Mouse (Mus musculus) left cerebral cortex, adult 2 months (tissue): ENCODE measurements around the gene Zmiz2. TPM values are rescaled to one million over a fixed set of nuclear protein-coding genes. Genes with fewer than 3 reads are reported as not detected.
"Not testable (repeated sequence)": the region's sequence is repeated elsewhere in the genome, so short reads cannot be mapped to it uniquely, and the experiment has no call there.

Experiments used
- DNase-seq, 2 experiments: peaks; one replicate each; pipeline ENCODE4 v3.0.0; 2021 to 2022; ENCODE audit warnings: low spot score in 2 of 2, mixed read lengths in 1 of 2; ENCODE audit errors: extremely low spot score in 1 of 2
- H3K27ac ChIP-seq: fragments of 200-600 bp; 2 replicates; pipeline ENCODE4 v1.8.1; 2022
- H3K4me3 ChIP-seq: fragments of 200-600 bp; 2 replicates; pipeline ENCODE4 v1.8.1; 2022
- CTCF ChIP-seq: fragments of 200-600 bp; IDR thresholded peaks from 2 replicates; pipeline ENCODE4 v1.8.1; 2022; ENCODE audit warnings: antibody characterized with exemption, mild to moderate bottlenecking, moderate library complexity
- intact Hi-C: fragments of 180-260 bp; cut with DNase I; formaldehyde crosslinking; loops from one replicate; pipeline ENCODE4 v1.15.1; 2025
- total RNA-seq, 2 experiments: library from RNA; stranded (reverse); gene quantifications; 2 replicates each; pipeline ENCODE4 v1.2.3; 2021

Zmiz2 gene
- total RNA-seq, 2 experiments from 2014 or later, result 226 to 228 TPM

DNA sequence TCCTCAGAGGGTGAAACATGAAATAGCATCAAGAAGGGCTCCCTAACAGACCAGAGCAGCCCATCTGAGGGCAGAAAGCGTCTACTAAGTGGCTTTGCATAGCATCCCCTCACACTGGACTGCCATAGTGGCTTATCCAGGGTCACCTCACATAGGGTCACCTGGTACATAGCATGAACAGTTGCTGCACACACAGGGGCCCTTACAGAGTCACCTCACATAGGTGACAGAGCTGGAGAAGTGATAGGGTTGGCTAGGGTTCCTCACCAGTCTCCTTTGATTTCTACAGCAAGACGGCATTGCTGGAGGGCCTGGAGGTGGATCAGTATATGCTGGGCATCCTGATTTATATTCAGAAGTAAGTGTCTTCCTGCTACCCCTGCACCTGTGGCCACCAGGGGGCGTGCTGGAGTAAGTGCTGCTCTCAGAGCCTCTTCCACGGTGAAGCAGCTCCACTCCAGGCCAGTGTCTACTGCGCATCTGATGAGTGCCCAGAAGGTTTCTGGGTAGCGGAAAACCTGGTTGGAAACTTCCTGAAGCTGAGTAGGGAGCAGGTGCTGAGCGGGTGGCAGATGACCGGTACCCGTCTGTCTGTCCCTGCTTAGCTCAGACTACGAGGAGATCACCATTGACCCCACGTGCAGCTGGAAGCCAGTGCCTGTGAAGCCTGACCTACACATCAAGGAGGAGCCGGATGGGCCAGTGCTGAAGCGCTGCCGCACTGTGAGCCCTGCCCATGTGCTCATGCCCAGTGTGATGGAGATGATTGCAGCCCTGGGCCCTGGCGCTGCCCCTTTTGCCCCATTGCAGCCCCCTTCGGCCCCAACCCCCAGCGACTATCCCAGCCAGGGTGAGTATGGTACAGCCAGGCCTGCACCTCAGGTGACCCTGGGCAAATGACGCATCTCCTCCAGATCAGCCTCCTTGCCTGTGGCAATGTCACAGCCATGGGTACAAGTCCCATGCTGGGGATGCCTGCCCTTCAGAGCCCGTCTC is 13.9 kb downstream of the Zmiz2 start:
- intact Hi-C loops, result no loop called here
- DNase-seq, result peak; percentile 59 to 64
- TF ChIP-seq CTCF, result peak; percentile 86
- no peak overlapping the region for H3K27ac ChIP-seq
- no peak overlapping the region for H3K4me3 ChIP-seq

DNA sequence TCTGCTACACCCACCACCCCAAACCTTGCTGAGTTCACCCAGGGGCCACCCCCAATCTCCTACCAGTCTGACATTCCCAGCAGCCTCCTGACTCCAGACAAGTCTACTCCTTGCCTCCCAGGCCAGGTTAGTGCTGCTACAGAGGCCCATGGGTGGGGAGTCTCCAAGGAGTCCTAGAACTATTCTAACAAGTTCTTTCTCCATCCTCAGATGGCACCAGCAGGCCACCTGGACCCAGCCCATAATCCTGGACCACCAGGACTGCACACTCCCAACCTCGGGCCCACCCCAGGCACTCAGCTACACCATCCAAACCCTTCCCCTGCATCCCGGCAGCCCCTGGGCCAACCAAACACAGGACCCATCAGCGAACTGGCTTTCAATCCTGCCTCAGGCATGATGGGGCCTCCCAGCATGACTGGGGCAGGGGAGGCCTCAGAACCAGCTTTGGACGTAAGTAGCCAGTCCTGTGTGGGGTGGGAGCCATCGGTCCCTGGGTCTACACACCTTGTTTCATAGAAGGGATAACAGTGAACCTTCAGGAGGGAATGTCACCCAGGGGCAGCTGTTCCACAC is 15.0 kb downstream of the Zmiz2 start:
- Histone ChIP-seq H3K4me3 (no peak overlapping the region), H3K27ac (peak overlapping the region; percentile 84)
- no peak for DNase-seq
- intact Hi-C loops, result no loop called here
- no peak for TF ChIP-seq CTCF

DNA sequence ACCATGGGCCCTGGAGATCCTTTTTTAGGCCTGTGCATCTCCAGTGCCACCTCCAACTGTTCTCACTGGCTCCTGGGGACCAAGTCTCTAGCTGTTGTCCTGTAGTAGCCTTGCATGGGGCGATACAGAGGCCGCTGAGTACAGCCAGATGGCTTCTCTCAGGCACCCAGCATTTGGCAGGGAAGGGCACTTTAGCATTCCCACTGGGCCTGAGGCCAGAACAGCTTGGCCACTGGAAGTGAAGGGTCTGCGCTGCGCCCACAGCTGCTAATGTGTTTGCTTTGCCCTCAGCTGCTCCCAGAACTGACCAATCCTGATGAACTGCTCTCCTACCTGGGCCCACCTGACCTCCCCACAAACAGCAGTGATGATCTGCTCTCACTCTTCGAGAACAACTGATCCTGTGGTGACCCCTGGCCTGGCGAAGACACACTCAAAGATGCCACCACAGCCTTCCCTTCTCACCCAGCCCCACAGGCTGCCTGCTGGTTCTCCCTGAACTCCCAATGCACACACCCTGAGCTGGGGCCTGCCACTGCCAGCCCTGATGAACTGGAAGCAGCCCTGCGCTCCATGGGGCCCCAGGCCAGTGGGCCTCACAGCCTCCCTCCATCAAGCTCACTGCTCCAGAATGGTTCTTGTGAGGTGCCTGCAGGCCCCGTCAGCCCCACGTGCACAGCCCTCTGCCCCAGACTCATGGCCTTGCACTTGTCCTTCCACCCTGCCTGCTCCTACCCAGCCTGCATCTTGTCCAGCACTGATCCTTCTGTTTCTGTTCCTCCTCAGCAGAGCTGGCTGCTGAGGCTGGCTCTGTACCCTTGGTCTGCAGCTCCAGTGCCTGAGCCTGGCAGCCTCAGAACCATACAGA is 16.1 kb downstream of the Zmiz2 start:
- Histone ChIP-seq H3K27ac (peak overlapping the region; percentile 84), H3K4me3 (no peak overlapping the region)
- intact Hi-C loops, result no loop called here
- no peak for DNase-seq
- no peak for TF ChIP-seq CTCF

DNA sequence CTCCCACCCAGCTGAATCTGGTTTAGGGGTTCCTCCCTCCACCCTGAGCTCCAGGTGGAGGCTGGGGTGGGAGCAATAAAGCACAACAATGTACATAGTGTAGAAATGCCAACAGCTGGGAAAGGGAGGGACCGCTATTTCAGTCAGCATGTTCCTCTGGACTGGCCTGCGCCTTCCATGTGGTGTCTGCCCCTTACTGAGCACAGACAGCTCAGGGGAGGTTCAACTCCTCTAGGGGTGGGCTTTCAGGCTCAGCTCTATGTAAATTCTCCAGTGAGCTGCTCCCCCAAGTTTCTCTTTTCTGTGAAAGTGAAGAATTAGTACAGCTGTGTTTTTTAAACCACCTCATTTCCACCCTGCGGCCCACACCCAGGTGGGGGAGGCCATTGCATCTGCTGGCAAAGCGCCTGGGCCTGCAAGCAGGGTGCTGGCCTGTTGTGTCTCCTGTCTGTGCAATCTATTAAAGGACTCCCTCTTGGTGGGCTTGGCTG is 16.8 kb downstream of the Zmiz2 start:
- no peak for TF ChIP-seq CTCF
- DNase-seq, result no peak
- H3K27ac ChIP-seq, result peak overlapping the region; percentile 84
- H3K4me3 ChIP-seq, result no peak overlapping the region
- intact Hi-C loops, result no loop called here

DNA sequence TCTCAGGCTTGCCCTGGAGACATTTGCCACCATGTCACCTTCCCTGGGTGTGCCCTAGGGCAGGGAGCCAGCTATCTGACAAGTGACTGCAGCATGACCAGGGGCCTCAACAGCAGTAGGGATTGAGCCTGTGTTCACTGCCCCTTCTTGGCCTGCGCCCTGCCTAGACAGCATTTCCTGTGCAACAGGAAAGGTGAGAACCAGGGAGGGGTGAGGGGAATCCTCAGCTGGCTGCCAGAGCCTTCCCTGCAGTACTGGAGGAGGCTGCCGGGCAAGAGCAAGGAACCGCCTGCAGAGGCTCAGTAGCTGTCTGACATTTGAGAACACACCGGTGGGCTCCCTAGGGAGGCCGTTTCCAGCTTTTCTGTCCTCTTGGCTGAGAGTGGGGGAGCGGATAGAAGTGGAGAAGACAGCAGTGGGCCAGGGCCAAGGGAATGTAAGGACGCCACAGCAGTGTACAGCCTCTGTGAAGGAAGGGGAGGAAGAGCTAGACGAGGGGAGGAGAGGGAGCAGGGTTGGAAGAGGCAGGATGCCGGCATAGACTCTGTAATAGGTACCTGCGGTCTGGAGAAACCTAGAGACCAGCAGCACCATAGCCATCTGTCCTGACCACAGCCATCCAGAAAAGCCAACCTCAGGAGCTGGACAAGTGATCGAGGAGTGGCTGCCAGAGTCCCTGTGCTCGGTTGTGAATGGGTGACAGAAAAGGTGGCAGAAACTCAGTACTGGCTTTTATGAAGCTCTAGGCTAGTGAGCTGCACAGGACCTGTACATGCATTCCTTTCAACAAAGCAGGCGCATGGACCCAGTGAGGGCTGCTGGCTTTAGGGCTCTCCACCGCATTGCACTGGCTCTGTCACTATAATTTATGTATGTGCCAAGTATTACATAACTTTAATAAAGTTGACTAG is 17.6 kb downstream of the Zmiz2 start:
- peak overlapping the region; percentile 84 for H3K27ac ChIP-seq
- intact Hi-C loops, result no loop called here
- peak; percentile 53 to 59 for DNase-seq
- no peak; the same call in 1 of the 2 replicates for TF ChIP-seq CTCF
- H3K4me3 ChIP-seq, result no peak overlapping the region

DNA sequence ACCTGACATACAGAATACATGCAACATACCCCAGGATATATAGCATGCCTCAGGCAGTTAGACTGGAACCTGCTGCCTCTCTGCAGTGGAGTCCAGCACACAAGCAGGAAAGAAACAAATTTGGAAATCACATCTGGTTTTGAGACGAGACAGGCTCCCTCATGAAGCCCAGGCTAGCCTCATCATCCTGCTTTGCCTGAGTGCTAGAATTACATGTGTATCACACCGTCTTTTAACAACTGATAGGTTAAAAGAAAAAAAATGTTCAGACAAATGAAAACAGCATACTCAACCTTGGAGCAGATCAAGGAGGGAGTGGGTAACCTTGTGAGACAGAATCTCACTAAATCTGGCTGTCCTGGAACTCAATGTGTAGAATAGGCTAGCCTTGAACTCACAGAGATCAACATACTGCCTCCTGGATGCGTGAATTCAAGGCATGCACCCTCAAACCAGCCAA is 18.3 kb downstream of the Zmiz2 start:
- intact Hi-C loops, result no loop called here
- no peak for TF ChIP-seq CTCF
- peak in 1 of 2 experiments; percentile 4 for DNase-seq
- peak overlapping the region; percentile 84 for H3K27ac ChIP-seq
- no peak overlapping the region for H3K4me3 ChIP-seq

DNA sequence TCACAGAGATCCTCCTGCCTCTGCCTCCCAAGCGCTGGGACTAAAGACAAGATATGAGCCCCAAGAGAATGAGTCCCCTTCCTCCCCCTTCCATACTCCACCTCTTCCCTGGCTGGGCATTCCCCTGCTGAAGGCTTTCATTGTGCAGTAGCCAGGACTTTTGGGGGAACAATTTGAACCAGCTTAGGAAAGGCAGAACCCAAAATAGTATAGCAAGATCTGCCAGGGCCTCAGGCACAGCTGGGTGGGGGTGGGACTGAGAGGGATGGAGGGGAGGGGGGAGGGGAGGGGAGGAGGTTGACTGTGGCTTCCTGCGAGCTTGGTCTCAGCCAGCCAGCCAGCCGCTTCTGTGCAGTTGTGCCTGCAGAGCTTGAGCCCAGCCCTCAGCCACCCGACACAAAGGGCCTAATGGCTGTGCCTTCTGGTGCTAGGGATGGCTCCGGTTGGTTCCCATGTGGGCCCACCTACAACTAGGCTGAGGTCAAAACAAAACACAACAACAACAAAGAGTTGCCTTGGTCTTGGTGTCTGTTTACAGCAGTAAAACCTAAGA is 21.3 kb downstream of the Zmiz2 start:
- H3K4me3 ChIP-seq, result no peak overlapping the region
- intact Hi-C loops, result loop anchor here (2.0 kb wide), 1 partner anchor 43 kb away; no protein-coding TSS in a partner anchor
- no peak for DNase-seq
- H3K27ac ChIP-seq, result peak overlapping the region; percentile 53; the same call in 1 of the 2 replicates
- no peak for TF ChIP-seq CTCF

DNA sequence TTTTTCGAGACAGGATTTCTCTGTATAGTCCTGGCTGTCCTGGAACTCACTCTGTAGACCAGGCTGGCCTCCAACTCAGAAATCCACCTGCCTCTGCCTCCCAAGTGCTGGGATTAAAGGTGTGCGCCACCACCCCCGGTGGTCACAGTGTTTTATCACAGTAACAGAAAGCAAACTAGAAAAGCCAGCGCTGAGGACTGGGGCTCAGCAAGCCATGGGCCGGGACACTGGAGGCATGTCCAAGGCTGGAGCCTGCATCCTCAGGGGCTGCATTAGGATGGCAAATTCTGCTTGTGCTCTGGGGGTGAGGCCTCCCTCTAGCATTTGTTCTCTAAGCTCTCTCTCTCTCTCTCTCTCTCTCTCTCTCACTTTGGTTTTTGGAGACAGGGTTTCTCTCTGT is 21.9 kb downstream of the Zmiz2 start:
- not testable (repeated sequence) for H3K27ac ChIP-seq, H3K4me3 ChIP-seq, DNase-seq
- intact Hi-C loops, result loop anchor here (2.0 kb wide), 1 partner anchor 44 kb away; no protein-coding TSS in a partner anchor

DNA sequence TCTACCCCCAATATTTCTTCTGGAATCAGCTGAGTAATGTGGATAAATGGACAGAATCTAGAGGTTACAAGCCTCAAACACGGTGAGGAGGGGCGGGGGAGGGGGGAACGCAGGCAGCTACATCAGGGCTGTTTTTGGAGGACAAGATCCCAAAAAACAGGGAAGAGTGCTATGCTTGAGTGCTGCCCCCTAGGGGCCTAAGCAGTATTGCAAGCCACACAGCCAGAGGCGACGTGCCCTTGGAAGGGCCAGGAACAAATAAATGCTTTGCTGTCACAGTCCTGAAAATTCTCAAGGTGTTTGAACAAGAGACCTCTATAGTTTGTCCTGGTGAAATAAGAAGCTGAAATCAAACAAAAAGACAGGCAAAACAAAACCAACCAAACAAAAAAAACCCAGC is 22.8 kb downstream of the Zmiz2 start:
- TF ChIP-seq CTCF, result peak; percentile 97
- intact Hi-C loops, result loop anchor here (2.0 kb wide), 1 partner anchor 45 kb away; no protein-coding TSS in a partner anchor
- Histone ChIP-seq H3K27ac (peak overlapping the region; percentile 24; the same call in 1 of the 2 replicates), H3K4me3 (no peak overlapping the region)
- peak; percentile 77 to 89 for DNase-seq

DNA sequence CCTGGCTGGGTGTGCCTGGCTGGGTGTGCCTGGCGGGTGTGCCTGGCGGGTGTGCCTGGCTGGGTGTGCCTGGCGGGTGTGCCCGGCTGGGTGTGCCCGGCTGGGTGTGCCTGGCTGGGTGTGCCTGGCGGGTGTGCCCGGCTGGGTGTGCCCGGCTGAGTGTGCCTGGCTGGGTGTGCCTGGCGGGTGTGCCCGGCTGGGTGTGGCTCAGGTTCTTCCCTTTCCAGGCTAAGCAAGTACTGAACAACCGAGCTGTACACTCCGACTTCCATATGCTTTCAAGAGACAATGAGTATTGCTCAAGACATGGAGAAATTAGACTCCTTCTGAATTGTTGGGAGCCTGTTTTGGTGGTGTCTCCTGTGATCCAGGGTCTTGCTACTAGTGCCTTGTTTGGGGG is 24.4 kb downstream of the Zmiz2 start:
- no peak overlapping the region for H3K27ac ChIP-seq
- intact Hi-C loops, result no loop called here
- no peak for DNase-seq
- no peak for TF ChIP-seq CTCF
- no peak overlapping the region for H3K4me3 ChIP-seq
